Mouse (Mus musculus): ENCODE results near the gene Gtf3c5.
A peak's percentile ranks its signal among the peaks of the same experiment; 100 is the strongest.

The Gtf3c5 gene

GRCm38 (mm10) chr2:28575341-28575740, 8.2 kb downstream of the Gtf3c5 start:
- DNase-seq (ENCODE audit: low read depth in 1 of 2, low spot score in 2 of 2) = no peak

- no peak for DNase-seq (ENCODE audit: low read depth in 1 of 2, low spot score in 2 of 2)
Measured at GRCm38 (mm10) chr2:28569903-28570302, 13.6 kb downstream of the Gtf3c5 start.

GRCm38 (mm10) chr2:28566545-28566944, 17.0 kb downstream of the Gtf3c5 start:
- DNase-seq (ENCODE audit: low read depth in 1 of 2, low spot score in 2 of 2) = no peak

- no peak for DNase-seq (ENCODE audit: low read depth in 1 of 2, low spot score in 2 of 2)
Measured at GRCm38 (mm10) chr2:28564380-28564779, 19.2 kb downstream of the Gtf3c5 start.

DNA sequence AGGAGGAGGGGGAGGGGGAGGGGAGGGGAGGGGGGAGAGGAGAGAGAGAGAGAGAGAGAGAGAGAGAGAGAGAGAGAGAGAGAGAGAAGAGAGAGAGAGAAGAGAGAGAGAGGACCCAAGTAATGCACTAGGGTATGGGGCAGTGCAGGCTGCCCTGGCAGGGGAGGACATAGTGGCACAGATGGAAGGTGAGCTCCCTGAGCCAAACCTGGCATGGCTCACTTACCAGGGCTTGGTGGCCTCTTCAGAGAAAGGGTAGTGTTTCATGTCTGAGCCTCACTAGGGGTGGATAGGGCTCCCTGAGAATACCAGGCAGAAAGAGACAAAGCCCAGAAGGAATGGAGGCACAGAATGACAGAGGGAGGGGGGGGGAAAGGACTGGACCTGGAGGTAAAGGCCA, 19.7 kb downstream of the Gtf3c5 start:
- DNase-seq (ENCODE audit: low read depth in 1 of 2, low spot score in 2 of 2) = no peak

DNA sequence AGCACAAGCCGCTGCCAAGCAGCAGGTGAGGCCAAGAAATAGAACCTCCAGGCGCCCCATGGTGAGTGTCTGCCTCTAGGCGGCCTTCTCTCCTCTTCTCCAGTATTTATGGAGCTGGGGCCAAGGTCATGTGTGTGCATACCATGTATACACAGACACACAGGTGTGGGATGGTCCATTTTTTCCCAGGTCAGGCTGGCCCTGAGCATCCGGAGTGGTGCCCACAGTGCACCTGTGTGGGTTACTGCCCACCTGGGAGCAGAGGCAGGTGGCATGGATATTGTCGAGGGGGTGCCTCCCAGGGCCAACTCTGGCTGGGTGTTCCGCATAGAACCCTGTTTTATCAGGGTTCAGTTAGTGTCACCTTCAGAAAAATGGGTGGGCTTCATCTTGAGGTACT, 20.2 kb downstream of the Gtf3c5 start, which contains the start of gene Cel:
TSS of gene Cel (minus strand) at position 101 of the 400 bp plus-strand sequence.
- DNase-seq (ENCODE audit: low read depth in 1 of 2, low spot score in 2 of 2) = no peak

- no peak for DNase-seq (ENCODE audit: low read depth in 1 of 2, low spot score in 2 of 2)
Measured at GRCm38 (mm10) chr2:28557452-28557851, 26.1 kb downstream of the Gtf3c5 start.

DNA sequence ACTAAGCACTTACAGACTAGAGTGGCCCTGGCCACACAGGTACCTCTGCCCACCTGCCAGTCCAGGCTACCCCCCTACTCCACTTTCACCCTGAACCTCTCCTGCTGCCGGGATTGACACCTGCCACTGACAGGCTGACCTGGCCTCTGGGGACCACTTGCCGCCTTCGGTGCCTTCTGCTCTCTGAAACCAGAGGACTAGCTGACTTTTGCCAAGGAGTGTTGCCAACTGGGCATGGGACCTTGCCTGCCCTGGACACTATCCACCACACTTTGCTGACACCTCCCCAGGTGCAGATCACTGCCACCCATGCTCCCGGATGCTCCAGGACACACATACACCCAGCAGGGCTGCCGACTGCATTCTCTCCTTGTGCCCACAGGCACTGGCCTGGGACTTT, 31.2 kb downstream of the Gtf3c5 start:
- no peak for DNase-seq (ENCODE audit: low read depth in 1 of 2, low spot score in 2 of 2)

GRCm38 (mm10) chr2:28549157-28549556, 34.4 kb downstream of the Gtf3c5 start:
- no peak for DNase-seq (ENCODE audit: low read depth in 1 of 2, low spot score in 2 of 2)

- DNase-seq (ENCODE audit: low read depth in 1 of 2, low spot score in 2 of 2) = peak; percentile 66 to 87
Measured at GRCm38 (mm10) chr2:28547237-28548172, 36.0 kb downstream of the Gtf3c5 start.

GRCm38 (mm10) chr2:28546560-28546959, 37.0 kb downstream of the Gtf3c5 start:
- no peak for DNase-seq (ENCODE audit: low read depth in 1 of 2, low spot score in 2 of 2)

- DNase-seq (ENCODE audit: low read depth in 1 of 2, low spot score in 2 of 2) = no peak
Measured at GRCm38 (mm10) chr2:28545976-28546375, 37.6 kb downstream of the Gtf3c5 start.

GRCm38 (mm10) chr2:28543894-28544293, 39.7 kb downstream of the Gtf3c5 start:
- DNase-seq (ENCODE audit: low read depth in 1 of 2, low spot score in 2 of 2) = no peak

- no peak for DNase-seq (ENCODE audit: low read depth in 1 of 2, low spot score in 2 of 2)
Measured at GRCm38 (mm10) chr2:28540587-28541227, 42.8 kb downstream of the Gtf3c5 start.

GRCm38 (mm10) chr2:28539949-28540348, 43.6 kb downstream of the Gtf3c5 start:
- DNase-seq (ENCODE audit: low read depth in 1 of 2, low spot score in 2 of 2) = peak; percentile 83 to 94

- DNase-seq (ENCODE audit: low read depth in 1 of 2, low spot score in 2 of 2) = no peak
Measured at GRCm38 (mm10) chr2:28539206-28539605, 44.3 kb downstream of the Gtf3c5 start.

GRCm38 (mm10) chr2:28538817-28539128, 44.8 kb downstream of the Gtf3c5 start:
- DNase-seq (ENCODE audit: low read depth in 1 of 2, low spot score in 2 of 2) = no peak

DNA sequence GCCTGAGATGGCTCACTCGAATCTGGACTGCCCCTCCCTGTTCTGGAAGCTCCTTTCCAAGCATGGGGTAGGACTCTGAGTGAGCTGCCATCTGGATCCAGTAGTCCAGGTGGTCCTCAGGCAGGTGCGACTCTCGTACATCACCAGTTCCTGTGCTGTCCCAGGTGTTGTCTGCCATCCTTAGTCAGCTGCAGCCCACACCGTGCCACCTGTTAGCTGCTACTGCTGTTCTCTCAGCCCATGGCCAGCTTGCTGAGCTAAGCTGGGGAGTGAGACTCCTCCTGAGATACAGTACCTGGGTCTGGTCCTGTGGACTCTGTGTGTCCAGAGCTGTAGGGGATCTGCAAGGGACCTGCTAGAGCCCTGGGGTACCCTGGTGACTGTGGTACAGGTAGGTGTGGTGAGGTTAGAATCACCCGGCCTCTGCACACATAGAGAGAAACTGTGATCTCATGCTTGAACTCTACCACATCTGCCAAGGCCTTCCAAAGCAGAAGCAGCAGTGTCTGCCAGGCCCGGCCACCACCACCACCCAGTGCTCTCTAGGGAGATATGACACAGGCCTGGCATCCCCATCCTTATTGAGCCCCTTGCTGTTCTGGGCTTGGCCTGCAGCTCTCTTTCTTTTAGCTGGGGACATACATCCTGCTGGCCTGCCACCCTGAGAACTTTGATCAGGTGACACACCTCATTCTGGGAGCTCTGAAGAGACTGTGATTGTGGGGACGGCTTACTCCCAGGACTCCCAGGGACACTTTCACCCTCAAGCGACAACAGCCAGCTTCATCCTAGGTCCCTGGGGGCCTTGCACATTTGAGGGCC, 45.3 kb downstream of the Gtf3c5 start:
- DNase-seq (ENCODE audit: low read depth in 1 of 2, low spot score in 2 of 2) = no peak

DNA sequence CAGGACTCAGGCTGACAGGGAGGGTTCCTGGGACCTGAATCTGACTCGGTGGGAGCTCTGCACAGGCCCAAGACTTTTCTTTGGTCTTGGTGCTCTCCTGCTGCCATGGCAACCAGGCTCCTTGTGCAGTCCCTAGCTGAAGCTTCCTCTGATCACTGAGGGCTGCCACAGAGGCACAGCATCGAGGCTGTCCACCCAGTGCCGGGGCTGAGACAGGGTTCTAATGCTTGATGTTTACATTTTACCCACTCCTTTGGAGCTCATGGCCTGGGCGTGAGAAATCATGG, 46.0 kb downstream of the Gtf3c5 start:
- DNase-seq (ENCODE audit: low read depth in 1 of 2, low spot score in 2 of 2) = no peak

DNA sequence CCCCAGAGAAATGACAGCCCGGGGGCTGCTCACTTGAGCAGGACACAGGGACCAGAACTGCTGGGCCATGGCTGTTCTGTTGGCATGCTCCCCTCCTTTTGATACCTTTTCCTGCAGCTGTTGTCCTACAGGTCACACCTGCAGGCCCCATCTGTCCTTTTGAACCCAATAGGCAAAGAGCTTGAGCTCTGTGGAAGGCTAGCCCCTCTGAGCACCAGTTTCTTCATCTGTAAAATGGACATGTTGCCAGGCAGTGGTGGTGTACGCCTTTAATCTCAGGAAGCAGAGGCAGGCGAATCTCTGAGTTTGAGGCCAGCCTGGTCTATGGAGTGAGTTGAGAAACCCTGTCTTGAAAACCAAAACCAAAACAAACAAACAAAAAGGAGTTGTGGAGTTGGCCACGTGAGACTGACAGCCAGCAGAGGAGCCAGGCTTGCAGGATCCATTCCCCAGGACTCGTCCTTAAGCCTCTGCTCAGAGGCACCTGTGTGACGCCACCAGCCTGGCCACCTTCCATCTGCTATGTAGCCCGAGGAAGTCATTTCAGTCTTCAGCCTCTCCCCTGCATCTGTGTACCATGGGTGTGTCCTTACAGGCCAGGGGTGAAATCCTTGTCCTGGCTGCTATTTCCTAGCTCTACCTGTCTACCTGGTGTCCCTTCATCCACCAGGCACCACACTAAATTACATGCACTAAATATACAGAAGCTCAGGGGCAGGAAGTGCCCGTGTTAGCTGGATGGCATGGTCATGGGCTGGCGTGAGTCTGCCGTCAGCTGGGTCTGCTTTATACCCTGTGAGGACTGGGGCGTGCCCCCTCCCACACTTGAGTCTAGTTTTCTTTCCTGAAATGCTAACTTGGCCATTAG, 46.6 kb downstream of the Gtf3c5 start:
- no peak for DNase-seq (ENCODE audit: low read depth in 1 of 2, low spot score in 2 of 2)

GRCm38 (mm10) chr2:28536166-28536565, 47.4 kb downstream of the Gtf3c5 start:
- DNase-seq (ENCODE audit: low read depth in 1 of 2, low spot score in 2 of 2) = no peak

All from monocyte, adult 2 months (primary cell).